Mouse (Mus musculus) midbrain, embryonic 10.5 days (tissue): ENCODE data around the gene C130050O18Rik. TPM values are rescaled to one million over a fixed set of nuclear protein-coding genes. Genes with fewer than 3 reads are reported as not detected.

Source experiments
- DNase-seq: peaks from one replicate; pipeline ENCODE4 v3.0.0-alpha.2; 2017; ENCODE audit warnings: low spot score
- H3K27ac ChIP-seq: fragments of 300-500 bp; sonication (generic); replicated peaks from 2 replicates; pipeline ENCODE4 v1.5.1; 2016; ENCODE audit warnings: mild to moderate bottlenecking
- H3K27me3 ChIP-seq: fragments of 300-500 bp; sonication (generic); 2 replicates; pipeline ENCODE4 v1.6.1; 2016; ENCODE audit warnings: low read depth, mild to moderate bottlenecking; ENCODE audit not compliant: poor library complexity, severe bottlenecking
- H3K36me3 ChIP-seq: fragments of 300-500 bp; sonication (generic); 2 replicates; pipeline ENCODE4 v1.6.1; 2016; ENCODE audit warnings: mild to moderate bottlenecking, moderate library complexity
- H3K4me1 ChIP-seq: fragments of 300-500 bp; sonication (generic); 2 replicates; pipeline ENCODE4 v1.6.1; 2016
- H3K4me3 ChIP-seq: fragments of 300-500 bp; sonication (generic); 2 replicates; pipeline ENCODE4 v1.5.1; 2016; ENCODE audit warnings: mild to moderate bottlenecking, moderate library complexity
- H3K9me3 ChIP-seq: fragments of 300-500 bp; sonication (generic); replicated peaks from 2 replicates; pipeline ENCODE4 v1.6.1; 2016; ENCODE audit warnings: mild to moderate bottlenecking
- WGBS: fragments of 180-500 bp; shearing (Covaris S2); methylation state at CpG from one replicate; pipeline ENCODE4 v1.1.7; 2016; 5-methylcytosine and 5-hydroxymethylcytosine counted together
- polyA plus RNA-seq: library from polyadenylated mRNA; unstranded; fragments of >200 nt; fragmentation: Nextera tagmentation; extraction: Ambion mirVana; gene quantifications from 2 replicates; pipeline ENCODE4 v1.2.1, GENCODE M21; 2016

Gene C130050O18Rik
- polyA plus RNA-seq, 1 experiment from 2014 or later, result 0.32 TPM

- no peak overlapping the region for H3K4me3 ChIP-seq
- H3K36me3 ChIP-seq, result no peaks in the 10 kb centered on the region
- H3K27me3 ChIP-seq, result no peaks in the 10 kb centered on the region
- DNase-seq, result no peak
- H3K9me3 ChIP-seq, result no peaks in the 10 kb centered on the region
- WGBS, result 90% methylated on average over 14 of the region's 14 CpGs
- peaks cover 27% of the 10 kb centered on the region for H3K4me1 ChIP-seq
- H3K27ac ChIP-seq, result 0 out of 2 replicates have a peak overlapping the region, but pooled peaks have one; percentile 38
Measured at GRCm38 (mm10) chr5:139407121-139407885, 2.2 kb downstream of the C130050O18Rik start.

DNA sequence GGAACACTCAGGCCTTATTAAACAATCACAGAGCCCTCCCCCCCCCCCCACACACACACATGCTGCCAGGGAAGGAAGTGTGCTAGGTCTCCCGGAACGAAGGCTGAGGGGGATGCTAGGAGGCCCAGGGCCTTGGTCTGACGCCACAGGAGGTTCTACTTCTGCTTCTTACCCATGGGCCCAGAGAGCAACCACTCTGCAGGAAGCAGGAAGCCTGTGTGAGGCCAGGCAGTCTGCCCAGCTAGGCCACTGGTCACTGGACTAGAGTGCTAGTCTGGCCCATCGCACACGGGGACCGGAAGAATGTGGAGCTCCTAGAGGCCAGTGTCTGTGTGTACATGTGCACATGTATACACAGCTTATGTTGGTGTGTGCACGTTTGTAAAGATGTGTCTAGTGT lies 3.4 kb downstream of the C130050O18Rik start:
- Histone ChIP-seq H3K4me3 (no peak overlapping the region), H3K4me1 (peaks cover 27% of the 10 kb centered on the region), H3K27me3 (no peaks in the 10 kb centered on the region), H3K9me3 (no peaks in the 10 kb centered on the region), H3K27ac (no peak overlapping the region; the same call in 1 of the 2 replicates), H3K36me3 (no peaks in the 10 kb centered on the region)
- 85% methylated on average over 7 of the region's 7 CpGs for WGBS
- no peak for DNase-seq

DNA sequence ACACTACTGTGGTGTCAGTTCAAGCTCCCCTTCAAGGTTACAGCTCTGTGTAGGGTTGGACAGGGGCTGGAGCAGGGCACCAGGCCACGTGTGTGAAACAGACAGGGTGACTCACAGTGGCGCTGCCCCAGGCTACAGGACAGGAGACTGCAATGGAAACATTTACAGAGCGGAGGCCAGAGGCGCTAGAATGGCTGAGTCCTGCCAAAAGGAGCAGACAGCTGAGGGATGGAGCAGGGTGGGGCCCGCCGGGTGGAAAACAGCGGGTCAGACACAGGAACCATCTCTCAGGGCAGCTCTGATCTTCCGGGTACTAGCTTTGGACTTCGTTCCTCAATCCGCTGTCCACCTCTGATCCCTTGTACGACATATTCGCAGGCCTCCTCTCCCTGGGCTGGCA lies 4.3 kb downstream of the C130050O18Rik start:
- 90% methylated on average over 12 of the region's 12 CpGs for WGBS
- Histone ChIP-seq H3K4me3 (no peak overlapping the region), H3K9me3 (no peaks in the 10 kb centered on the region), H3K36me3 (peaks cover 2% of the 10 kb centered on the region), H3K4me1 (peaks cover 27% of the 10 kb centered on the region), H3K27me3 (no peaks in the 10 kb centered on the region), H3K27ac (0 out of 2 replicates have a peak overlapping the region, but pooled peaks have one; percentile 4)
- DNase-seq, result no peak

DNA sequence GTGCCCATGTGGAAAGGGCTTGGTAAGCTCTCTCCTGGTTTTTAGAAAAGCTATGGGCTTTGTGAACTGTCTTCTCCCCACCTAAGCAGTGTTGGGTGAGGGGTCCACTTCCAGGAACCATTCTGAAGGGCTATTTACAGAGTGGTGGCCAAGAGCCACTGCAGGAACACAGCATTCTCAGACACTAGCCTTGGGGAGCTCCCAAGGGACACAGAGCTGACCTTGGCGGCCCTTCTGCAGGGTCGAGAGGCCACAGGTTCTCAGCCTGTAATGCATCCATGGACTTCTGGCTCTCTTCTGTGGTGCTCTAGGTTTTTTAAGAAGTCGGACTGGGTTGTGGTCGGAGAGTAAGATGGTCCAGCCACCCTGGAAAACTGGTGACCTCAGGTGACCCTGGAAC lies 5.0 kb downstream of the C130050O18Rik start:
- 91% methylated on average over 4 of the region's 4 CpGs for WGBS
- Histone ChIP-seq H3K4me3 (no peak overlapping the region), H3K4me1 (peaks cover 21% of the 10 kb centered on the region), H3K27ac (no peak overlapping the region), H3K36me3 (peaks cover 8% of the 10 kb centered on the region), H3K27me3 (no peaks in the 10 kb centered on the region), H3K9me3 (no peaks in the 10 kb centered on the region)
- DNase-seq, result no peak

DNA sequence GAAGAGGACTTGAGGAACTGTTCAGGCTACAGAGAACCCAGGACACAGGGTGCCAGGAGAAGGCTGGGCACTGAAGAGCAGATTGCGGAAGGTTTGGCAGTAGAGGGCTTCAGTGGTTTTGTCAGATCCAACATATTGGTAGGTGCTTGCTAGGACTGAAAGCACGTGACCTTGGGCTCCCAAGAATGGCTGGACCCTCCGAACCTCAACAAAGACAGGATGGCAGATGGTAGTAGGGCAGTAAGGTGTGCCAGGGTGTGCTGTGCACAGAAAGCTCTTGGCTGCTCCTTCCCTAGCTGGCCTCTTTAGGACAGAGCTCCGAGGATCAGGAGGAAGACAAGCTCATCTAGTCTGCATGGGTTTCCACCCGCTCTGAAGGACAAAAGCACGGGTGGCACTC lies 6.0 kb downstream of the C130050O18Rik start:
- peak overlapping the region; percentile 42; the same call in 1 of the 2 replicates for H3K27ac ChIP-seq

DNA sequence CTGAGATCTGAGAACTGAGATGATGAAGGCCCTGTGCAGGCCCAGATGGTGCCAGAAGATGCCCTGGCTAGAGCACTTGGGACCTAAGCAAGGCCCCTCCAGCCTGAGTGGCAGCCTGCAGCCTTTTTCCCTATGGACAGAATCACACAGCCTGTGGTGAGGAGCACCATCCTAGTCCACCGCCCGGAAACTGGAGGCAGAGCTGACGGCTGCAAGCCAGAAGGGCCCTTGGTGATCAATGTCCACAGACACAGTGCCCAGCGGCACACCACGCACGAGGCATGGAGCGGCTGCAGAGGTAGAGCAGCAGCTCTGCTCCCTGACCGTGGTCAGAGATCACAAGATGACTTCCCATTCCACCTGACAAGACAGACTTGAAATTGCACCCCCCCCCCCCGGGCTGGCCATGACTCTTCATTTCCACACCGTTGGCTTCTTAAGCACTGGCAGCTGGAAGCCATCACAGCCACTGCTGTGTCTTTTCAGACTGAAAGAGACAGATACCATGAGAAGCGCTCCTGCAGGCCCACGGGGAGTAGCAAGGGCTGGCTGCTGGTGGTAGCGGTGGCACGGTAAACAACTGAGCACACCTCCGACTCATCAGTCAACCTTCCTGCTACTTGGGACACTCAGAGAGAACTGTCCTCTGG lies 6.7 kb downstream of the C130050O18Rik start:
- no peak overlapping the region for H3K4me3 ChIP-seq
- H3K27ac ChIP-seq, result no peak overlapping the region
- peaks cover 9% of the 10 kb centered on the region for H3K36me3 ChIP-seq
- no peak for DNase-seq
- H3K27me3 ChIP-seq, result no peaks in the 10 kb centered on the region
- WGBS, result 88% methylated on average over 15 of the region's 15 CpGs
- H3K9me3 ChIP-seq, result no peaks in the 10 kb centered on the region
- H3K4me1 ChIP-seq, result peaks cover 9% of the 10 kb centered on the region; the same call in 1 of the 2 replicates

More for the DNA sequence above, 6.0 kb downstream of the C130050O18Rik start:
- 91% methylated on average over 6 of the region's 6 CpGs for WGBS
- DNase-seq, result no peak
- Histone ChIP-seq H3K4me1 (peaks cover 10% of the 10 kb centered on the region; the same call in 1 of the 2 replicates), H3K27me3 (no peaks in the 10 kb centered on the region), H3K4me3 (no peak overlapping the region), H3K9me3 (no peaks in the 10 kb centered on the region), H3K36me3 (peaks cover 9% of the 10 kb centered on the region)

- Histone ChIP-seq H3K9me3 (peaks cover 5% of the 10 kb centered on the region; the same call in 1 of the 2 replicates), H3K4me3 (no peak overlapping the region), H3K27me3 (no peaks in the 10 kb centered on the region), H3K4me1 (peaks cover 6% of the 10 kb centered on the region), H3K27ac (no peak overlapping the region), H3K36me3 (peaks cover 17% of the 10 kb centered on the region)
- DNase-seq, result no peak
- WGBS, result 89% methylated on average over 4 of the region's 4 CpGs
Measured at GRCm38 (mm10) chr5:139413545-139413944, 8.5 kb downstream of the C130050O18Rik start.

DNA sequence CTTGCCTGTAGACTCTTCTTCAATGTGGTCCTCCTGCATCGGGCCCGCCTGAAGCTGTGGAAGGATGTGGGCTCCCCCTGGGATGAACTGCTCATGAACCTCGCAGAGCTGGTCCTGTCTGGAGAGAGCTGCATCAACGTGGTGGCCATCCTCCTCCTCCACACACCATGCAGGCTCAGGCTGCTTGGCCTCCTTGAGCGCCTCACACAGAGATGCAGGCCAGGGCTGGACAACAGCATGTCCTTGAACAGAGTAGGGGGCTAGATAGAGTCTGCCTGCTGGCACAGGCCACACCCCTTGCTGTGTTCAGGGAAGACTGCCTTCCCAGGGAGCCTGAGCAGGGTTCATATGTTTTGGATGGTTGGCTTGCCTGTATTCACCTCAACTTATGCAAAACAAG lies 9.9 kb downstream of the C130050O18Rik start:
- H3K27me3 ChIP-seq, result no peaks in the 10 kb centered on the region
- no peak overlapping the region for H3K27ac ChIP-seq
- no peak overlapping the region for H3K4me3 ChIP-seq
- WGBS, result 89% methylated on average over 5 of the region's 5 CpGs
- no peak for DNase-seq
- H3K9me3 ChIP-seq, result peaks cover 5% of the 10 kb centered on the region; the same call in 1 of the 2 replicates
- peaks cover 17% of the 10 kb centered on the region for H3K36me3 ChIP-seq
- H3K4me1 ChIP-seq, result peaks cover 18% of the 10 kb centered on the region

DNA sequence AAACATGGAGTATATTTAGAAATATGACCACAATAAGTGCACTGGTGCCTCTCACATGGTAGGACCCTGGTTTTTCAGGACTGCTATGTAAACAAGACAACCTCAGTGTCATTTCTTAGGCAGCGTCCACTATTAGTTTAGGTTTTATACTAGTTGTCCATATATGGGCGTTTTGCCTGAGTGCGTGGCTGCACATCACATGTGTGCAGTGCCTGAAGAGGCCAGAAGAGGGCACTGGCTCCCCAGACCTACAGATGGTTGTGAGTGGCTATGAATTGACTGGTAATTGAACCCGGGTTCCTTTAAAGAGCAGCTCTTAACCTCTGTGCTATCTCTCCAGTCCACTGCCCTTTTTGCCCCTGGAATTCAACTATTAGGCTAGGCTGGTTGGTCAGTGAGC lies 11.9 kb downstream of the C130050O18Rik start:
- WGBS, result 92% methylated on average over 4 of the region's 4 CpGs
- H3K4me3 ChIP-seq, result no peak overlapping the region
- no peaks in the 10 kb centered on the region for H3K27me3 ChIP-seq
- no peak for DNase-seq
- H3K4me1 ChIP-seq, result peaks cover 18% of the 10 kb centered on the region
- peaks cover 5% of the 10 kb centered on the region; the same call in 1 of the 2 replicates for H3K9me3 ChIP-seq
- H3K27ac ChIP-seq, result no peak overlapping the region
- H3K36me3 ChIP-seq, result peaks cover 17% of the 10 kb centered on the region

DNA sequence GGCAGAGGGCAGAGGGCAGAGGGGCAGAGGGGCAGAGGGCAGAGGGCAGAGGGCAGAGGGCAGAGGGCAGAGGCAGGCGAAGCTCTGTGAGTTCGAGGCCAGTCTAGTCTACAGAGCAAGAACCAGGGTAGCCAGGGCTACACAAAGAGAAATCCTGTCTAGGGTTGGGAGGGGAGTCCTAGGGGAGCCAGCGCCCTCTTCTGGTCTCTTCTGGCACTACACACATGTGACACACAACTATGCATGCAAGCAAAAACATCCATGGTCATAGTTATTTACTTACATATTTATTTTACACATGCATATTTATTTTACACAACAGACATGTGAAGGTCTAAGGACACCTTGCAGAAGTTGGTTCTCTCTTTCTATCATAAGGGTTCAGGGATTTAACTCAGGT lies 12.4 kb downstream of the C130050O18Rik start:
- 87% methylated on average over 3 of the region's 3 CpGs for WGBS
- peaks cover 5% of the 10 kb centered on the region; the same call in 1 of the 2 replicates for H3K9me3 ChIP-seq
- peaks cover 18% of the 10 kb centered on the region for H3K4me1 ChIP-seq
- H3K27me3 ChIP-seq, result no peaks in the 10 kb centered on the region
- DNase-seq, result no peak
- H3K36me3 ChIP-seq, result peaks cover 17% of the 10 kb centered on the region
- H3K4me3 ChIP-seq, result no peak overlapping the region
- H3K27ac ChIP-seq, result no peak overlapping the region

- H3K36me3 ChIP-seq, result peaks cover 17% of the 10 kb centered on the region
- peaks cover 5% of the 10 kb centered on the region; the same call in 1 of the 2 replicates for H3K9me3 ChIP-seq
- H3K4me3 ChIP-seq, result no peak overlapping the region; the same call in 1 of the 2 replicates
- no peaks in the 10 kb centered on the region for H3K27me3 ChIP-seq
- 73% methylated on average over 2 of the region's 2 CpGs for WGBS
- H3K27ac ChIP-seq, result peak overlapping the region; percentile 65
- DNase-seq, result no peak
- H3K4me1 ChIP-seq, result peaks cover 20% of the 10 kb centered on the region
Measured at GRCm38 (mm10) chr5:139418110-139418509, 13.0 kb downstream of the C130050O18Rik start.

- H3K27ac ChIP-seq, result peak overlapping the region; percentile 65
- no peak for DNase-seq
- 35% methylated on average over 3 of the region's 3 CpGs for WGBS
- H3K27me3 ChIP-seq, result no peaks in the 10 kb centered on the region
- no peak overlapping the region; the same call in 1 of the 2 replicates for H3K4me3 ChIP-seq
- H3K36me3 ChIP-seq, result peaks cover 17% of the 10 kb centered on the region
- H3K9me3 ChIP-seq, result peaks cover 5% of the 10 kb centered on the region; the same call in 1 of the 2 replicates
- H3K4me1 ChIP-seq, result peaks cover 26% of the 10 kb centered on the region
Measured at GRCm38 (mm10) chr5:139418633-139419032, 13.6 kb downstream of the C130050O18Rik start.
